Mouse (Mus musculus) small intestine, adult 2 months (tissue): ENCODE results near the gene Ptpn14.

Experiments
- CTCF ChIP-seq: fragments of 200-500 bp; IDR thresholded peaks from 2 replicates; pipeline ENCODE4 v1.5.1; 2012; ENCODE audit warnings: low read depth, mild to moderate bottlenecking, control low read depth, inconsistent platforms, low read length, moderate library complexity, mixed read lengths; ENCODE audit not compliant: insufficient replicate concordance, insufficient read length; ENCODE audit errors: extremely low read depth
- POLR2A ChIP-seq: fragments of 200-500 bp; IDR thresholded peaks from 2 replicates; pipeline ENCODE4 v1.6.1; 2012; ENCODE audit warnings: low read depth, mild to moderate bottlenecking, control low read depth, inconsistent platforms, low read length, moderate library complexity

- TF ChIP-seq CTCF (no peak), POLR2A (no peak)
These were observed 43.2 kb upstream of the Ptpn14 start for GRCm38 (mm10) chr1:189684786-189685415.
